Mouse (Mus musculus) A20 (cell line): ENCODE measurements around the gene Actl6b.

Source experiments
- DNase-seq: peaks from one replicate; pipeline ENCODE4 v3.0.0-alpha.2; 2011; ENCODE audit warnings: low read depth, low spot score

The Actl6b gene

GRCm38 (mm10) chr5:137562965-137563364, 9.6 kb downstream of the Actl6b start:
- DNase-seq = no peak

GRCm38 (mm10) chr5:137565744-137566143, 12.4 kb downstream of the Actl6b start:
- DNase-seq = no peak

- no peak for DNase-seq
These were observed 13.1 kb downstream of the Actl6b start for GRCm38 (mm10) chr5:137566416-137566815.

- DNase-seq = no peak
These were observed 15.0 kb downstream of the Actl6b start for GRCm38 (mm10) chr5:137568223-137568798.

- DNase-seq = peak; percentile 66
These were observed 15.7 kb downstream of the Actl6b start for GRCm38 (mm10) chr5:137569031-137569430.

GRCm38 (mm10) chr5:137569665-137570064, 16.3 kb downstream of the Actl6b start, which contains the start of gene Tfr2:
Gene Tfr2 (plus strand): TSS chr5:137569840.
- DNase-seq = peak; percentile 78

- no peak for DNase-seq
These were observed 16.9 kb downstream of the Actl6b start for GRCm38 (mm10) chr5:137570181-137570580.

- DNase-seq = no peak
These were observed 17.6 kb downstream of the Actl6b start for GRCm38 (mm10) chr5:137570691-137571586.

GRCm38 (mm10) chr5:137574470-137574901, 21.2 kb downstream of the Actl6b start:
- DNase-seq = no peak

GRCm38 (mm10) chr5:137580246-137580645, 26.9 kb downstream of the Actl6b start:
- DNase-seq = no peak

- DNase-seq = no peak
These were observed 29.4 kb downstream of the Actl6b start for GRCm38 (mm10) chr5:137582702-137583101.

- DNase-seq = no peak
These were observed 30.4 kb downstream of the Actl6b start for GRCm38 (mm10) chr5:137583670-137584169.

GRCm38 (mm10) chr5:137584976-137585375, 31.7 kb downstream of the Actl6b start:
- DNase-seq = peak; percentile 61

- no peak for DNase-seq
These were observed 37.2 kb downstream of the Actl6b start for GRCm38 (mm10) chr5:137590507-137590906.

GRCm38 (mm10) chr5:137595921-137596320, 42.6 kb downstream of the Actl6b start:
- peak; percentile 70 for DNase-seq

- DNase-seq = peak; percentile 88
These were observed 43.4 kb downstream of the Actl6b start for GRCm38 (mm10) chr5:137596601-137597261.

- peak; percentile 72 for DNase-seq
These were observed 44.3 kb downstream of the Actl6b start for GRCm38 (mm10) chr5:137597625-137598024.

GRCm38 (mm10) chr5:137598100-137598826, 44.9 kb downstream of the Actl6b start:
- no peak for DNase-seq

GRCm38 (mm10) chr5:137599600-137599999, 46.3 kb downstream of the Actl6b start:
- no peak for DNase-seq

GRCm38 (mm10) chr5:137600281-137600618, 46.9 kb downstream of the Actl6b start:
- no peak for DNase-seq

- peak; percentile 99 for DNase-seq
These were observed 47.5 kb downstream of the Actl6b start, which contains the start of gene Mospd3 for GRCm38 (mm10) chr5:137600619-137601364. Gene Mospd3 (minus strand): TSS chr5:137601058.
